Mouse (Mus musculus) cortical plate, adult 2 months (tissue): Measurements from ENCODE around the gene Lipc.

ENCODE experiments used
- CTCF ChIP-seq: fragments of 200-500 bp; IDR thresholded peaks from 2 replicates; pipeline ENCODE4 v1.5.1; 2011; ENCODE audit warnings: mild to moderate bottlenecking, control low read depth, low read length; ENCODE audit not compliant: insufficient read depth; ENCODE audit errors: extremely low read depth
- POLR2A ChIP-seq: fragments of 200-500 bp; IDR thresholded peaks from 2 replicates; pipeline ENCODE4 v1.6.1; 2011; ENCODE audit warnings: mild to moderate bottlenecking, low read length, control low read depth; ENCODE audit not compliant: insufficient read depth; ENCODE audit errors: extremely low read depth

GRCm38 (mm10) chr9:70888556-70888955, 63.5 kb downstream of the Lipc start:
- TF ChIP-seq CTCF (no peak), POLR2A (no peak)
